Mouse (Mus musculus): Measurements from ENCODE around the gene Ppp1cc.
"Not testable (repeated sequence)": the region's sequence is repeated elsewhere in the genome, so short reads cannot be mapped to it uniquely, and the experiment has no call there.

The Ppp1cc gene

DNA sequence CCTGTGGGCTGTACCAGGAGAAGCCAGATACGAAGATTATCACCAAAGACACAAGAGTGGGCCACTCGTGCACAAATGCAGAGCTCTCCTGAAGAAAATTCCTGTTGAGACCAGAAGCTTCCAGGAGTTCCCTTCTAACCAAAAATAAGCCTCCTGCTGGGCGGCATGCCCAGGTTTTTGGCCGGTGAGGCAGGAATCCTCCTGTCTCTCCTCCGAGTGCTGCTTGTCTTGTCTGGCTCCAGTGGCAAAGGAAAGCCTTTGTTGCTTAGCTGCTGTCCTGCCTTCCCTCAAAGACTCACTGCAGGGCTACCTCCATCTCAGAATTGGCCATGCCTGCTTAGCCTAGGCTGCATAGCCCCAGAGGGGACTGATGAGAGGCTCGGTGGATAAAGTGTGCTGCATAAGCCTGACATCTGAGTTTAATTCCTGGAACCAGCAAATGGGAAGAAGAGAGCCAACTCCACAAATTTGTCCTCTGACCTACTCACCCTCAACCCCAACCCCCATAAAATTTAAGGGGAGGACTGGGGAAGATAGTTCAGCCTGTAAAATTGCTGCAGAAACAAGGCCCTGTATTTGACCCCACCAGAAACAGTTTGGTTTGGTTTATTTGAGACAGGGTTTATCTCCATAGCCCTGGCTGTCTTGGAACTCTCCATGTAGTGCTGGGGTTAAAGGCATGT lies 7.3 kb downstream of the Ppp1cc start:
- DNase-seq (ENCODE audit: extremely low read depth, low read depth), result no peak

DNA sequence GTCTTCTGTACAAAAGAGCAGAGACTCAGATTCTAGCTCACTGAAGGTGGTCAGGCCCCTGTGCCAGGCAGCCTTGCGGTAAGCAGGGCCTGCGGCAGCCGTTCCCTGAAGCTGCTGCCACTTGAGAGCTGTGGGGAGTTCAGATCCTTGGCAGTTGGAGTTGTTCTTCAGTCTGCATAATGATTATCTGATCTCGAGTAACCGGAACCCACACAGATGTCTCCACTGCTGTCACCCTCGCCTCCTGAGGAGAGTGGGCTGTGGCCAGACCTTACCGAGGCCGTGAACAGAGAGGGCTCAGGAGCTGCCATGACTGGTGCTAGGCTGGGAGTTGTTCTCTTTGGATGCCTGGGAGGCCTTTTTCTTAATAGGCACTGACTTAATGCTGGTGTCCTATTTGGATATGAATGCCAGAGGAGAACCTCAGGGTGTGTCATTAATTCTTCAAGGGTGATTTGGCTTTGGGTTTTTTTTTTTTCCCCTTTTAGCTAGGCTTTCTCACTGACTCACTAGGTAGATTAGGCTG lies 8.6 kb downstream of the Ppp1cc start:
- no peak for DNase-seq (ENCODE audit: extremely low read depth, low read depth)

DNA sequence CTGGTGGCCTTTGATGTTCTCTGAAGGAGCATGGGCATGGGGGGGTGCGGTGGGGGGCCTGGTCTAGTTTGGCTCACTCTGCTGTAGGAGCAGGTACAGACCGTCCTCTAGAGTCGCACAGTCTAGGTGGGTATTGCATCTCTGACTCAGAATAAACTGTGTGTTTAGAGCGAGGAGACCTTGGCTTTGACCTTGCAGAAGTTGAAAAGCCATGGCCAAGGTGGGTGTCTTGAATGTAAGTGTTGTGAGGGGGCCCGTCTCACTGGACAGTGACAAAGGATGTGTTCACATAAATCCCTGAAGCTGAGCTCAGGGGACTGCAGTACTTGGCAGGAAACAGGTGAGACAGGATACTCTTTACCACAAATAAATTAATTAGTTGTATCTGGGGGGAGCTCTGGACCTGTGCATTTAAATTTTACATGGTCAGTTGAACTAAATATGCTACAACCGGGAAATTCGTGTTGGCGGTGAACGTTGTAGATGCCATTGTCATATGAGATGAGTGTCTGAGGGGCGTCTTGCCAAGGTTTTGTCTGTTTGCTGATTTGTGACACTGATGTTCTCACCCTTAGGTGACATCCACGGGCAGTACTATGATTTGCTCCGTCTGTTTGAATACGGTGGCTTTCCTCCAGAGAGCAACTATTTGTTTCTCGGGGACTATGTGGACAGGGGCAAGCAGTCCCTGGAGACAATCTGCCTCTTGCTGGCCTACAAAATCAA lies 10.4 kb downstream of the Ppp1cc start:
- DNase-seq (ENCODE audit: extremely low read depth, low read depth), result no peak

DNA sequence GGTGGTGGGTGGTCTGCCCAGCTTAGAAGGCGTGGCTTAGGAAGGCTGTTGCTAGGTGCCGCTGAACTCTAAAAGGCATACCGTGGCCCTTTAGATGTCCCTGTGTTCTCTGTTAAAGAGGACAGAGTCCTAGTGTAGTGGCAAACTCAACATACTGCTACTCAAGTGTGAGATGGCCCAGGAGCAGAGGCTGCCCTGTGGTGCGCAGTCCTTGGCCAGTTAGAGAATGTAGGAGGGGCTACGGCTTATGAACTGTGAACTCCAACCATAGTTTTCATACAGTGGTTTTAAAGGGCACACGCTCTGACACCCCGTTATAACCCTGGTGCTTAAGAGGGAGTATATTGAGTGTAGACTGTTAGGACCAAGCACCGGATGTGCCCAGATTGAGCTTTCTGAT lies 13.0 kb downstream of the Ppp1cc start:
- no peak for DNase-seq (ENCODE audit: extremely low read depth, low read depth)

GRCm38 (mm10) chr5:122175402-122175801 lies 17.3 kb downstream of the Ppp1cc start:
- DNase-seq (ENCODE audit: extremely low read depth, low read depth), result no peak

DNA sequence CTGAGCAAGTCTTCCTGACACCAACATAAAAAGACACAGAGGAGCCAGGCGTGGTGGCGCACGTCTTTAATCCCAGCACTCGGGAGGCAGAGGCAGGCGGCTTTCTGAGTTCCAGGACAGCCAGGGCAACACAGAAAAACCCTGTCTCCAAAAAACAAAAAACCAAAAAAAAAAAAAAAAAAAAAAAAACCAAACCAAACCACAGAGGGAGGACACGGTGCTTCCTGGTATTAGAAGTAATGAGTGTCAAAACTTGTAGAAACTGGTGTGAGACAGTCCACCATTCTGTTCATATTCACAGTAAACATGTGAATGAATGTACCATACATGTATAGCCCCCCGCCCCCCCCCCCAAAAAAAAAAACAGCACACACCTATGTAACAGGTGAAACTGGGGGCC lies 17.9 kb downstream of the Ppp1cc start:
- no peak for DNase-seq (ENCODE audit: extremely low read depth, low read depth)

- DNase-seq (ENCODE audit: extremely low read depth, low read depth), result peak; percentile 41
Observed at GRCm38 (mm10) chr5:122176398-122176797, 18.3 kb downstream of the Ppp1cc start.

DNA sequence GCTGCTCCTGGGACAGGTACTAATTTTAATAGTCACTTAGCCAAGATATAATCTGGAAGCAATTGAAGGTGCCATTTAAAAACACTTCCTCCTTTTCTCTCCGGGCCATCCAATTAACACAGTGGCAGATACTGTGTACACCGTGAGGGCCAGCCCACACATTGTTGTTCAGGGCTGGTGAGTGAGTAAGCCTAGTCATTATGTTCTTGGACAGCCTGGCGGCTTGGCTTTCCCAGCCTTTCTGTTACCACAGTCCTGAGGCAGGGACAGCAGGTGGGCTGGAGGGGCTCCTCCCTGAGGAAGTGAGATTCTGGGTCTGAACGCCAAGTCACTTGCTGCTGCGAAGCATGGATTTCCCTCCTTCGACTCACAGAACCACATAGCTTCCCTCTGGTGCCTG lies 21.6 kb downstream of the Ppp1cc start:
- DNase-seq (ENCODE audit: extremely low read depth, low read depth), result no peak

GRCm38 (mm10) chr5:122184283-122184806 lies 26.3 kb downstream of the Ppp1cc start:
- DNase-seq (ENCODE audit: extremely low read depth, low read depth), result no peak

GRCm38 (mm10) chr5:122184858-122185257 lies 26.8 kb downstream of the Ppp1cc start:
- not testable (repeated sequence) for DNase-seq (ENCODE audit: extremely low read depth, low read depth)

- no peak for DNase-seq (ENCODE audit: extremely low read depth, low read depth)
Observed at GRCm38 (mm10) chr5:122189115-122189514, 31.0 kb downstream of the Ppp1cc start.

- no peak for DNase-seq (ENCODE audit: extremely low read depth, low read depth)
Observed at GRCm38 (mm10) chr5:122190465-122190864, 32.4 kb downstream of the Ppp1cc start.

GRCm38 (mm10) chr5:122191269-122192063 lies 33.4 kb downstream of the Ppp1cc start:
- no peak for DNase-seq (ENCODE audit: extremely low read depth, low read depth)

- DNase-seq (ENCODE audit: extremely low read depth, low read depth), result no peak
Observed at GRCm38 (mm10) chr5:122192347-122192746, 34.3 kb downstream of the Ppp1cc start.

DNA sequence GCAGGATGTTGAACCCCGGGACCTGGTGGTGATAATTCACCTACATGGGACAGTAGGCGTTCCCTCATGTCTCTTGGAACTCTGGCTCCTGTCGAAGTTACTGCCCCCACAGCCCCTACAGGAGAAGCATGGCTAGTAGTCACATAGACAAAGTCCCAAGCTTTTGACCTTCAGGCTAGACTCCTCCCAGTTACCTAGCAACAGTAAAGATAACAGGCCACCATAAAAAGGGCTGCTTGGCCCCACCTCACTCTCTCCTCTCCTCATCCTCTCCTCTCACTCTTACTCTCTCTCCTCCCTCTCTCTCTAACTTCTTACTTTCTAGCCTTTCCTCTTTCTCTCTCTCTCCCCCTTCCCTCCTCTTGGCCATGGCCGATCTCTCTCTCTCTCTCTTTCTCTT lies 42.8 kb downstream of the Ppp1cc start:
- DNase-seq (ENCODE audit: extremely low read depth, low read depth), result no peak

GRCm38 (mm10) chr5:122201904-122202303 lies 43.8 kb downstream of the Ppp1cc start:
- no peak for DNase-seq (ENCODE audit: extremely low read depth, low read depth)

DNA sequence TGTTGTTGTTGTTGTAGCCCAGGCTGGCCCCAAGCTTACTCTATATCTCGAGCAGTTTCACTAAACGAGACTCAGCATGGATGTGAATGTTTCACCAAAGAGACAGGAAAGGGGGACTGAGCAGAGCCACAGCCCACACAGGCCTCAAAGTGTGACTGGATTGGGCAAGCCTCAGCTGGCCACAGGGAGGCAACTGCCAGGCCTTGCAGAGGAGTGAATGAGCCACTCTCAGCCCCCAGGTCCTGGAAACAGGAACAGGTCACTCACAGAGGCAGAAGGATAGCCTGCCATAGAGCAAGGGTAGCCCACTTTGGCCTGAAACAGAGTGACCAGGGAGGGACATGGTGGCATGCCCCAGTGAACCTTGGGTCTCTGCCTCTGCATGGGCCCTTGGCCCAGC lies 46.1 kb downstream of the Ppp1cc start:
- DNase-seq (ENCODE audit: extremely low read depth, low read depth), result no peak

DNA sequence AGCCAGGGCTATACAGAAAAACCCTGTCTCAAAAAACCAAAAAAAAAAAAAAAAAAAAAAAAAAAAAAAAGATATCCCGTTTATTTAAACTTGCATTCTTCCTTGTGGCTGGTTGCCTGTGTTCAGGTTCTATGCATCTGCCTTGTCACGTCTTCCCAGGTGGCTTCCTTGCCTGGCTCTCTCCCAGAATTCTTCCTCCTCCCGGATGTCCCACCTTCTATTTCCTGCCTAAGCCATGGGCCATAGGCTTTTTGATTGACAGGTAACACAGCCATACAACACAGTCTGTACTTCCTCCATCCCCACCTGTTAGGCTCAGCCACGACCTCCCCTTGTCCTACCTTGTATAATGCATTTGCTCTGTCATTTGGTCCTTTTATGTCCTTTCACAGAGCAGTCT lies 48.4 kb downstream of the Ppp1cc start, which contains the start of gene Hvcn1:
Gene Hvcn1 (plus strand): TSS at position 330 of the 400 bp plus-strand sequence.
- DNase-seq (ENCODE audit: extremely low read depth, low read depth), result peak; percentile 52

GRCm38 (mm10) chr5:122208909-122209308 lies 50.8 kb downstream of the Ppp1cc start:
- no peak for DNase-seq (ENCODE audit: extremely low read depth, low read depth)

GRCm38 (mm10) chr5:122209591-122210368 lies 51.7 kb downstream of the Ppp1cc start:
- no peak for DNase-seq (ENCODE audit: extremely low read depth, low read depth)

- no peak for DNase-seq (ENCODE audit: extremely low read depth, low read depth)
Observed at GRCm38 (mm10) chr5:122210890-122211289, 52.8 kb downstream of the Ppp1cc start.

Data from MEL-GATA-1-ER (cell line).